Mouse (Mus musculus) thymus, adult 18-20 months (tissue): ENCODE data around the gene Slc18b1.
"Not testable (repeated sequence)": the region's sequence is repeated elsewhere in the genome, so short reads cannot be mapped to it uniquely, and the experiment has no call there.

Experiments used
- DNase-seq, 2 experiments: peaks; one replicate each; pipeline ENCODE4 v3.0.0; 2022; ENCODE audit warnings: mixed read lengths in 2 of 2

Slc18b1 gene

DNA sequence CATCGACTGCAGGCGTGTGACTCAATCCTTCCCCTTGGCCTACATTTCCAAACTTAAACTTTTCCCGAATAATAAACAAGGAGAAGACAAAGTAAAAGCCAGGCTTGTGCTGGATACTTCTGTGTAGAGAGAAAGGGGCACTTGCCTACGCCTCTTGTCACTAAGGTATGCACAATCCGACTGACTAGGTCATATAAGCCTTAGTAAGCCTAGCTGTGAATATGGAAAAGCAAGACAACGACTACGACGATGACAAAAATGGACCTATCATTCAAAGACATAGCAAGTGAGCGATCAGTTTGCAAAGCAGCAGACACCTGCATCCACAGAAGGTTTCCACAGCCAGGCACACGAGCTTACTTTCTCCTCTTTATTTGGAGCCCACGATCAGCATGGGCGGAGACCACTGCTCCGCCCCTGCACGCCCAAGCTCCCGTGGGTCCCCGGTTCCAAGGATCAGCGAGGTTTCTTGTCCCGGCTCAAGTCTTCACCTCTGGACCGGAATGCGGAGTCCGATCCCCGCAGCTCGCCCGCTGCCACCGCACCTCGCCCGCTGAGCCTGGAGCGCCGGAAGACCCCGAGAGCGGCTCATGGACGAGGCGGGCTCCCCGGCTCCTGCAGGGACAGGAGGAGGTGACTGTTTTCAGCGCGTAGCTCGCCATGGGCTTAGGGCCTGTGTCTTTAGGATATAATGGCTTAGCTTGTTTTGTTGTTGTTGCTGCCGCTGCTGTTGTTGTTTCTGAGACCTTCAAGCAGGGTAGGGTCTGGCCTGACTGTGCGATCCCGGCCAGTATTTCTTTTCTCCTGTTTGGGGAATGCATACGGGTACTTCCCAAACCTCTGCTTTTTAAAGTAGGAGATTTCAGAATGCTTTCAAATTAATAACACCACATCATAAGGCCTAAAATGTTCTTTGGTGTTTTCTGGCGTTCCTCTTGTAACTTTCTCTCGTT is at the start of gene Slc18b1:
TSS of gene Slc18b1 (plus strand) at position 436 of the 953 bp plus-strand sequence.
- no peak for DNase-seq

DNA sequence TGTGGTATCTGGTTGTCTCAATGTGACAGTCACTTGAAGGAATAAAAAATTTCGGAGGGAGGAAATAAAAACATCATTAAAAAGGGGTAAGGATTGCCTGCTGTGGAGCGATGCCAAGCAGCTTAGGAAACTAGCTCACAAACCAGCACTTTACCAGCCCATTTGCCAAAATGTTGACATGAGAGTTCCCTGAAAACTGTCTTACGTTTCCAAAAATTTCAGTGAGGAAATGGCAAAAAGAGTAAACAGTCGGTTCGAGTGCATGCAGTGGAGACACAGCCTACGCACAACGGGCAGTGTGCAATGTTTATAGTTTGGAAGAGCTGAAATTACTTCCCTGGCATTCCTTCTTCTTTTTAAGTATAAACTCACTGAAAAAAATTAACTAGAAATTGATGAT is 42.6 kb upstream of the Slc18b1 start:
- no peak for DNase-seq

DNA sequence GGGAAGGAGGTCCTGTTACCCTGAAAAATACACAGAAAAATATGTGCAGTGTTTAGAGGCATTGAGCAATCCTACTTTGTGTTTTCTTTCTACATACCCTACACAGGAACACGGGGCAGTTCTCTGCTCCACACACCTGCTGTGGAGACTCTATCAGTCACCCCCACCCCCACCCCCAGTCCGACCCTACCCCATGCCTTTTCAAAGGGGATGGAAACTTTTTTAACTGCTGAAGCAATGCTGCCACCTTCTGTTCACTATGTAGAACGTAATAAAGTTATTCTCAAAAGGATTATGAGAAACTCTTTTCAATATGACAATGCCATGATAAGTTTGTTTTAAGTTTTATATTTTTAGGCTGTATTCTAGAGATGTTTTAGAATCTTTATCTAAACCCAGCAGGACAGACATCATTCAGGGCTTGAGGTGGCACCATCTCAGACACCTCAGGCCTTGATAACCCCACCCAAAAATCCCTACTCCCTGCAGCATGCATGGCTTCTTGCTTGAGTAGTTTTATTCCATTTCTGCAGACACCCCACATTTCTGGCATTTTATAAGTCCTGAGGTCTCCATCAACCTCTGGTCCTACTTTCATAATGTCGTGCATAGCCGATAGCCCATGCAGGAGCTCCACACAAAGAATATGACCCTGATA is 19.4 kb upstream of the Slc18b1 start:
- DNase-seq: no peak

DNA sequence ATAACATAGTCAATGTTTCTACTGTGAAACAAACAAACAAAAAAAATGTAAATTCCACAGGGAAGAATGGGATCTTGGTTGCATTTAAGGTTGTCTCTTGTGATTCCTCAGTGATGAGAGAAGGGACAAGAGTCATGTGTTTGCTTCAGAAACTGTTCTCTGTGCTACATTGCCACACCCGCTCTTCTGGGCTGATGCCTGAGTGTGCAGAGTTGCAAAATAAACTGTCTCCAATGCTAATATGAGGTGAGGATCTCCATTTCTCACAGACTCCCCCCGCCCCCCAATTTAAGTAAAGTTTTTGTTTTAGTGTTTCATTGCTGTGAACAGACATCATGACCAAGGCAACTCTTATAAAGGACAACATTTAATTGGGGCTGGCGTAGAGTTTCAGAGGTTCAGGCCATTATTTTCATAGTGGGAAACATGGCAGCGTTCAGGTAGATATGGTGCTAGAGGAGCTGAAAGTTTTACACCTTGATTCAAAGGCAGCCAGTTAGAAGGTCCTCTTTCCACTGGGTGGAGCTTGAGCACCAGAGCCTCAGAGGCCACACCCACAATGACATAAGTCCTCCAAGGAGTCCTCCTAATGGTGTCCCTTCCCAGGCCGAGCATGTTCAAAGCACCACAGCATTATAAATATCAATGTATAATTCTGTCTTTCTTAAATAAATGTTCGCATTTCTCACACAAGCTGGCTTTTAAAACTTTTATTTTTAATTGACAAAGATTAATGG is 16.1 kb upstream of the Slc18b1 start:
- no peak for DNase-seq

DNA sequence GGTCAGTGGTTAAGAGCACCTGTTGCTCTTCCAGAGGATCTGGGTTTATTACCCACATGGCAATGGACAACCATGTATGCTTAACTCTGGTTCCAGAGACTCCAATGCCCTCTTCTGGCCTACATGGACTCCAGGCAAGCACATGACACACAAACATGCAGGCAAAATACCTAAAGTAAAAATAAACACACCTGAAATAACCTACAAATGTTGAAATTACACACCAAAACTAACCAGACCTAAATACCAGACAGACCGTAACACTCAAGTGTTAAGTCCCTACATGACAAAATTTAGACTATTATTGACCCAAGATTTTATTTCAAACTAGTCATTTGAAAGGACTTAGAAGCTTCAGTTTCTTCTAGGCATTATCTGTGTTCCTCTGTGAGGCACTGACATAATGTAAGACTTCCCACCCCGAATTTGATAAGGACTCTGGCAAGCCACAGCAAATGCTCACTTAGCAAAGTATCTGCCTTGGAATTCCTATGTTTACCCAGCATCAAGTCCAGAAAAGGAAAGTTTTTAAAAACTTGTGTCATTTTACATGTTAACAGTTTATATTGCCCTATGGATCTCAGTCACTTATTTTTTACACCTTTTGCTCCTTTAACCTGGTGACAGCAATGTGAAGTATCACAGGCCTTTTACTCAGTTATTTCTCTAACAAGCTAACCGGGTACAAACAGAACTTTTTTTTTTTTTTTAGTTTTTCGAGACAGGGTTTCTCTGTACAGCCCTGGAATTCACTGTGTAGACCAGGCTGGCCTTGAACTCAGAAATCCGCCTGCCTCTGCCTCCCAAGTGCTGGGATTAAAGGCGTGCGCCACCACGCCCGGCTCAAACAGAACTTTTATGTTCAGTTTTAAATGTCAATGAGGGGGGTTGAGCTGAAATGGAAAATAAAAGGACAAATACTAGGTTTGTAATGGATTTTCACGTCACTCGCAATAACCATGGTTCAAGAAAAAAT is 14.7 kb upstream of the Slc18b1 start:
- DNase-seq: no peak

DNA sequence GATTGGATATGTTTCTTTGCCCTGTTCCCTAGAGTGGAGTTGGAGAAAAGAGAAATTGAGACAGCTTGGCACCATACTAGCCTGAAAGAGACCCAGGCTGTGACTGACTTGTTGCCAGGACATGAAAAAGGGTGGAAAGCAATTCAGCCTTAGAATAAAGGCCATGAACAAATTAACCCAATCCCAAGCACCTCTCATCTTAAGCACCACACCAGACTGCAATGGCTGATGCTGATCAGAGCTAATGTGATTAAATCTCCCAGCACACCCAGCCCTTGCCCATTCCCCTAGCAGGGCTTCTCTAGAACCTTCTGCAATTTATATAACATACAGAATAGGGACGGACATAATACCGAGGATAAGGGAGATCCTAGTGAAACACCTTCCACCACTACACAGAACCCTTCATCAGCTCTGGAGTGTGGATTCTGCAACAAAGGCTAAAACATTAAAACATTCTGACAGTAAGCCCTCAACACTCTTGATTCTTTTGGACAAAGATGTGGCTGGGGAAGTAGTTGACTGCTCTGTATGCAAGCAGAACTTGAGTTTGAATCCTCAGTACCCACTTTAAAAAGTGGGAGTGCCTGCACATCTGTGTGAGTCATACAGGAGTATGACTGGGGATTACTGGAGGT is 13.8 kb upstream of the Slc18b1 start:
- DNase-seq: no peak

DNA sequence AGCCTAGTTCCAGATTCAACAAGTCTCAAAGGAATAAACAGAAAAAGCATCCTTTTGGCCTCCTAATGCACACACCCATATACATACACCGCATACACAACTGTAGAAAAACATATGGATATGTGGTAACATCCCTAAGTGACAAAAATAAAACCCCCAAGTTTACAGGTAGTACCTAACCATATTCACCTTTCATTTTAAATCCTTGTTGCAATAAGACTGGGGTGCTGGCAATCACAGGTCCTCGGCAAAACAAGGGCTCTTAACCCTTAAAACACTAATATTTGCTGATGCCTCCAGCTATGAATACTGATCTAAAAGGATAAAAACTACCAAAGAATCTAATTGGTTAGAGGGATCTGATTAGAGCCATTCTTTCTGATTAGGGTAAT is 13.3 kb upstream of the Slc18b1 start:
- DNase-seq: no peak

DNA sequence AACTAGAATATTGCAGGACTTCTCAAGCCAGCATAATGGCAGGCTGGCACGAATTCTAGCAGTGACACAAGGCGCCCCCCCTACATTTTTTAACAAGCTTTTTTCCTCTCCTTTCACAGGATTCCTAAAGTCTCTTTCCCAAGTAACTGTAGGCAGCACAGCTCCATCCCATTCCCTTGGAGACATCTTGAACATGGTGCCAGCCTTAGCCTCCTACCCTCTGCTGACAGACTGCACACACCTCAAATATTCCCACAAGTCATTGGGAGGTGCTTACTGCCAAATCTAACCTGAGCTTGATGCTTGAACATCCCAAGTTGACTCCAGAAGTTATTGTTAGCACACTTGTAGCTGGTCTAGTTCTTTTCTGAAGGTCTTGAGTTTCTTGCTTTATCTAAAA is 12.7 kb upstream of the Slc18b1 start:
- no peak for DNase-seq

DNA sequence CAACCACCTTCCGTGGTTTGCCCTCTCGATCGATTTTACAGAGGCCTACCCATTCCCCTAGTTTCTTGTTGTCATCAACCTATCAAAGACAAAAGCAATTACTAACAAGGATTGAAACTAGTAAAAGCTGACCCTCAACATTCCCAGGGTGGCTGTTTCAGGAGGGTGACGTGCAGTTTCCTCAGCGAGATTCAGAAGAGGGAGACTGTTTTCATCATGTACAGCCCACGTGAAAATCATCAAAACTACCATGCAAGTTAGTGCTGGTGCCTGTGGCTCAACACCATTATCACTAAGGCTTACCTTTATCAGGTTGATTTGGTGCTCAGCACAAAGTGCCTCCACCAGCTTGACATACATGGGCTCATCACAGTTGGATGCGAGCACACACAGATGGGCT is 11.2 kb upstream of the Slc18b1 start:
- not testable (repeated sequence) for DNase-seq

DNA sequence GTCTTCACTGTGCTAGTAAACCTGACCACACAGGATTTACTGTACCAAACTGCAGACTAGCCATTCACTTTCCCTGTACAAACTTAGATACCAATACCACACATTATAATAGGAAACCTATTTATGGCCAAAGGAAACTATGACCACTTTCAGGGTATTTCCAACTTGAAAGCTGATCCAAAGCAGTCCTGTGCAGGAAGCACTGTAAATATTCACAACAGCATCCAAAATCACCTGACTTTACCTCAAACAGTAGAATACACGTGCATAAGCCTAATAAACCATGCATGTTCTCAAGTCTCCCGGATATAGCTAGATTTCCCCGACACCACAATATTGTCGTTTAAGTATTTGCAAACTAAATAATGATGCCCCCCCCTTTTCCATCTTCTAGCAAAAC is 10.7 kb upstream of the Slc18b1 start:
- DNase-seq: no peak

DNA sequence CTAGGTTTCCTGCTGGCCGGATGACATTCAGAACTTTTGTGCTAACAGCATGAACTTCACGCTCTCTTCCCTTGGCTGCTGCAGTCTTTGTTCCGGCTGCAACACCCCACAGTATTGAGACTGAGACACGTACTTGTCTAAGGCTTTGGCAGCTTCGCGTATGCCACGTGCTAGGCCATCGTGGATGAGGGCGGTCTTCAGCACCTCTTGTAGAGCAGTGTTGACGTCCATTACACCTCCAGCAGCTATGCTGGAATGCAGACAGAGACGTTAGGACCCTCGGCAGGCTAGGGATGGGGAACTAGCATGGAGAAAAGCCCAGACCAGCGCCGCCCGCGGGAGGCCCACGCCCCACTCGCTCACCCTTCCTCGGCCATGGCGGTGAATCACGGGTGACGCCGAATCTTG is 10.2 kb upstream of the Slc18b1 start:
- DNase-seq: not testable (repeated sequence)

DNA sequence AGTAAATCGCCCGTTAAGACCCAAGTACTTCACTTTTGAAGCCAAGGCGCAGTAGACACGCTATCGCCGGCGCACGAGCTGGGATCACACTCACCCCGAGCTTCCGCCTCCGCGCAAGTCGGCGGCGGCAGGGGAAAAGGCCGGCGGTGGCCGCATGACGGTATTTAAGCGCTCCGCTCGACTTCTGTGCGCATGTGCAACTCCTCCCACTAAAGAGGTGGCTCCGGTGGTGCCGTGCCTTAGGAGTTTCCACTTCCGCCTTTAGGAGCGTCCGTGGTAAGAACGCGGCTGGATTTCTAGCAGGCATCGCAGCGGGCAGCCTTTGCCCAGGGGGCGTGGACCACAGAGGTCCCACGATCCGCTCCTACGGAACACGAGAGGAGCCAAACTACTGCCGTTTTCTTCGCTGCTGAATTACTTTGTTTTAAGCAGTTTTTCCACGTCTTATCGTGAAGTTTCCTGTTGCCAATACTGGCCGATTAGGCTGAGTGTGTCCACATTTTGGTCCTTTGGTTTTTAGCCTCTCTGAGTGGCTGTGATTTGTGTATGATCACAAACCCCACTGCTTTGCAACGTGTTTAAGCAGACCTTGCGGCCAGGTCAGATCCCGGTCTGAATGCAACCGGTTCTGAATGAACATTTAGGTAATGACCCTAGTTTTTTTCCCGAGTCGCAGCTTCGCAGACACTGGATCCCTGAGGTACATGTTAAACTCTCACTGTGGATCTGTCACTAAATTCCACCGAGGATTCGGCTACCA is 9.5 kb upstream of the Slc18b1 start, which contains the start of gene Rps12:
TSS of gene Rps12 (minus strand) at position 214 of the 760 bp plus-strand sequence.
- peak; percentile 96 to 97 for DNase-seq

DNA sequence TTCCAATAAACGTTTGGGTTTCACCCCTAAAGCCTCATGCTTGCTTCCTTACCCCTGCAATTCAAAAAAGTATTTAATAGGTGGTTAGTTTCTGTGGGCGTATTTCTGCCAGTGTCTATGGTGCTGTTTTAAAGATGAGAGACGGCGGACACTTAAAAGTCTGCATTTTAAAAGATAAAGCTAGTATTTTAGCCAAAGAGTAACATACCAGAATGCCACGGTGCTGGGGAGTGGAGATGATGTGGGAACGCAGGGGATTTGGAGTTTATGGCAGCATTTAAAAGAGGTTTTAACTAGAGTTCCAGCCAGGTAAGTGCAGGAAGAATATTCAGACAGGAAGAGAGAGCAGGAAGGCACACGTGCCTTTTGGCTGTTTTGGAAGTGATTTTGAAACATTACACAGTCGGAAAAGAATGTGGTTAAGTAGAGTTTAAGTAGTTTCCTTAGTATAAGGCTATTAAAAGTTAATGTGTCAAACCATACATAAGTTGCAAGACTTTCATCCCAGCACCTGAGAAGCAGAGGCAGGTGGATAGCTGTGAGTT is 8.7 kb upstream of the Slc18b1 start:
- DNase-seq: no peak

DNA sequence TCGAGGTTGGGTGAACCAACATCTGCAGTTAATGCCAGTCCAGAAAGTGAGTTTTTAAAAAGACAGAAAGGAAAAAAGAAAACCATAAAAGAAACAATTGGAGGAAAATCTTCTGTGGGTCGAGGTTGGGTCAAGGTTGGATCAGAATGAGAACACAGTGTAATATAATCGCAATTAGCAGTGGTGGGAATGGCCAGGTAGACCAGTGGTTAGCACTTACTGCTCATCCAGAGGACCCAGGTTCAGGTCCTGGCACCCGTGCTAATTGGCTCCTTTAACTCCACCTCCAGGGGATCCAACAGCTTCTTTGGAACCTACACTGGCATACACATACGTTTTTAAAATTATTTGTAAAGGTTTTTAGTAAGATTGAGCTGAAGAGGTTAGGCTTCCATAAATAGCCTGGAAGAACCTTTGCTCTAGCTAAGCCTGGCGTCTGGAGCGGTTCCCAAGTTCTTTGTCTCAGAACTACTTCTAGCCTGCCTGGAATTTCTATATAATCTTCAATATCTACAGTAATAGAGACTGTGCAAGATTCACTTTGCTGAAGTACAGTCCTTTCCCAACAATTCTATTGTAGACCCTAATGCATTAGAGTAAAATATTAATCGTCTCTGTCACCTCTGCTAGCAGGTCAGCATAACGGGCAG is 790 bp upstream of the Slc18b1 start:
- no peak for DNase-seq

DNA sequence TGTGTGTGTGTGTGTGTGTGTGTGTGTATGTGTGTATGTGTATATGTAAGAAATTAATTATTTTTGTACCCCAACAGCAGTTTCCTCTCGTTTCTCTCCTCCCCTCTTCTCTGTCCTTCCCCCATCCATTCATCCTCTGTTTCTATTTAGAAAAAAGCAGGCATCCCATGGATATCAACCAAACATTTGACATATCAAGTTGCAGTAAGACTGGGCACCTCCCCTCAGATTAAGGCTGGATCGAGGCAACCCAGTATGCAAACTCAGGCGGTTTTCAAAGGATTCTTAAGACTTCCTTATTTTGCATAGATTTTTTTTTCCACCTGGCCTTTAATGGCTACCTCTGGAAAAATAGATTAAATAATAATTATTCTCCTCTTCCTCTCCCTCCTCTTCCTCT is 820 bp downstream of the Slc18b1 start:
- no peak for DNase-seq

DNA sequence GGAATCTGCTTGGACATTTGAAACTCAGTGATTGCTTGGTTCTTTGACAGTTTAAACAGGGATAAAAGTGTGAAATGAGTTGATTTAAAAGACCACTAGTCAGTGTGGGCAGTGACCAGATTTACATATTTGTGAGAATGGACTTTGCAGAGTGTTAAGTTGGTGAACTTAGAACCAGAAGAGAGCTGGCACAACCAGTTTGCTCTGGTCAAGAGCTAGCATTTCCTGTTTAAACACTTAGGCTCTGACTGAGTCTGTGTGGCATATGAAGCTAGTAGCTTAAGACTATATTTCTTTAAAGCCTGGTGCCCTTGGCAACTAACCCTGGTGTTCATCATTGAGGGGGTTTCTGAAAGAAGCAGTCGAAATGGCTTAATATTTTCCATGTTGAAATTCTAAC is 1.4 kb downstream of the Slc18b1 start:
- no peak for DNase-seq

DNA sequence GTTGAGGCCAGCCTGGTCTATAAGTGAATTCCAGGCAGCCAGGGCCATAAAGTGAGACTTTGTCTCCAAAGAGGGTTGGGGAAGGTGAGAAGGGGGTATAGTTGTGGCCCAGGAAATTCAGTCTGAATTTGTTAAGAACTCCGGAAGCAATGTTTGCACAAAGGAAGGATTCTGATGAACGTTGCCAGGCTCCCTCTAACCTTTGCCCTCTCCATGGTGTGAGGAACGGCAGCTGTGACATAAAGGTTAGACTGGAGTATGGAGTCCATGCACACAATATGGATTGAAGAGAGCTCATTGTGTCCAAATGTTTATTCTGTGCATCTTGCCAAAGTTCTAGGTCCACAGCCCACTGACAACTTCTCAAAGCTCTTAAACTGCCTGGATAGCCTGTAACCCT is 3.1 kb downstream of the Slc18b1 start:
- DNase-seq: no peak

DNA sequence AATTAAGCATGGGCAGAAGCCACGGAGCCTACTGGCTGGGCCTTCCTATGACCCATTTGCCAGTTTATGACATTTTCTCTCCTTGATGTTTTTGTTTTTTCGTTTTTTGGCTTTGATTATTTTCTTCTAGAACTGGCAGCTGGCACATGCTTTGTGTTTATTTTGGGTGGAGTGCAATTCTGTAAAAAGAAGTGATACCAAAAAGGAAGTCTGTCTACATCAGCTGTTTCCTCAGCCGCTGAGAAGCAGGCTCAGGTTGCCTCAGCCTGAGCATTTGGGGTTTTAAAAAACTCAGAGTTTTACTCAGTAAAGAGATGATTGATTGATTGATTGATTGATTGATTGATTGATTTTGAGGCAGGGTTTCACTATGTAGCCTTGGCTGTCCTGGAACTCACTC is 6.1 kb downstream of the Slc18b1 start:
- no peak for DNase-seq

DNA sequence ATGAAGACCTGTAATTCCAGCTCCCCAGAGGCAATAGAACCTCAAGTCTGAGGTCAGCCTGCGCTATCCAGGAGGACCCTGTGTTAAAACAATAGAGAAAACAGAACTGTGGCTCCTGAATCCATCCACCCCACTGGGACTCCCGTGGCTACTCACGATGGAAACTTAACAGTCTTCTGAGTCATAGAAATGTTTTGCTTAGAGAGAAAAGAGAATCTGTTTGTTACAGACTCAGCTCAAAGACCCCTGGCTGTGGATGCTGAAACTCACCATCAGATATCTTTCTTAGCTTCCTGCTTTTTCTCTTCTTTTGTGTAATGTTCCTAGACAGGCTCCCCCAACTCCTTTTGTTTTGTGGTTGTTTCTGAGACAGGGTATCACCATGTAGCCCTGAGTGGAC is 7.9 kb downstream of the Slc18b1 start:
- DNase-seq: no peak

DNA sequence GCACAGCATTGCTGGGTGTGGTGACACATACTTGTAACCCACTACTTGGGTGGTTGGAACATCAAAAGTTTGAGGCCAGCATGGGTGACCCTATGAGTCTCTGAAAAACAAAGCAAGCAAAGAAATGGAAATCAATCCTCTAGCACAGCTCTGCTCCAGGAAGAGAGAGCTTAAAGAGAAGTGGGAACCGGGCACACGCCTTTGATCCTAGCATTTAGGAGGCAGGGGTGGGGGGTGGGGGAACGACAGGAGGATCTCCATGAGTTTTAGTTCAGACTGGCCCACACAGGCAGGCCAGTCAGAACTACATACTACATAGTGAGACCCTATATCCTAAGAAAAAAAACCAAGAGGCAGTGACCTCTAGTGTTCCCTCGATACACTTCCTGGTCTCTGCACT is 9.4 kb downstream of the Slc18b1 start:
- no peak for DNase-seq
